Mouse (Mus musculus): ENCODE measurements around the gene Gm49336.

Gene Gm49336

DNA sequence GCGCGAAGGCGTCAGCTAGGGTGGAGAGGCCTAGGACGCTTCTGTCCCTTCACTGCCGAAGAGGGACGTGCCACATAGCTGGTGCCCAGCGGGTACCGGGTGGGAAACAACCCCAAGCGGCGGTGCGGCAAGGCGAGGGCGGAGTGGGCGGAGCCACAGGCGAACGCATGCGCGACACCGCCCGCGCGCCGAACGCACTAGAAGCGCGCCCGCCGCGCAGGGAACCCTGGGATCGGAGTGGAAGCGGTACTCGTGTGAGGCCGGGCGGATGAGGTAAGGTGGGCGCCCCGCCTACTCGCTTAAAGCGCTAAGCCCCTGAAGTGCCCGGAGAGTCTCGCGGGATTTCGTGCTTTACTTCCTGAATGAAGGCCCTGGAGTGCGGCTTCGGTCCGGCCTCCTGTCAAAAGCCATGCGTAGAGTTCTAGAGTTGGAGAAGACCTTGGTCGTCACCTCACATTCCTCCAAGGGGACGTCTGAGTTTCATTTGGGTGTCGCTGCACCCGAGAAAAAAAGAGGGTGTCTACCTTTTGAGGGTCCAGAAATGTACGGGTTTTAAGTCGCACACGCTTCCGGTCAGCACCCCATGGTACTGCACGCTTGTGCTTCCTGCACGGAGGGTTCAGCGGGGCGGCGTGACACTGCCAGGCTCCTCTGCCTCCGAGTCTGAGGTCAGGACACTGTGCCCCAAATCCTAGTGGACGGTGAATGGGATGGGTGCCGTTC is at the start of gene Gm49336, which contains the start of gene Nupl1:
TSS of gene Gm49336 (minus strand) at position 227 of the 723 bp plus-strand sequence.
TSS of gene Nupl1 (minus strand) at position 151 of the 723 bp plus-strand sequence.
- DNase-seq (ENCODE audit: low spot score in 2 of 2) = peak; percentile 97 to 99

DNA sequence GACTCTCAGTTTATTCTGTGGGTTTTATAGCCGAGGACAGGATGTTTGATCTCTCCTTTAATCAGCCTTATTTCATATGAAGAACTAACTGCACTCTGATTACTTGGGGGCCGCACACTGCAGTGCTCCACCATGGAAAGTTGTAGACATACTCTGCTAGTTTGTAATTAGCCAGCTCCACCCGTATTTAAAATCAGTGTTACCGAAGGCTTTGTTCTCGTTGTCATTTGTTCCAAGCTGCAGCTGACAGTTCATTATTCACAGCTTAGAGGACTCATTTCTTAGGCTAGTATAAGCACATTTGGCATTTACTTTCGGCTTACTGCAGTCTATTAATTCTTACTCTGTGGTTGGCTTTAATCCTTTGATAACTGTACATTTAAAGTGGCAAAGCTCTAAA is 49.7 kb upstream of the Gm49336 start:
- no peak for DNase-seq (ENCODE audit: low spot score in 2 of 2)

- DNase-seq (ENCODE audit: low spot score in 2 of 2) = peak in 1 of 2 experiments; percentile 21
Observed at GRCm38 (mm10) chr14:60300224-60300991, 49.1 kb upstream of the Gm49336 start.

DNA sequence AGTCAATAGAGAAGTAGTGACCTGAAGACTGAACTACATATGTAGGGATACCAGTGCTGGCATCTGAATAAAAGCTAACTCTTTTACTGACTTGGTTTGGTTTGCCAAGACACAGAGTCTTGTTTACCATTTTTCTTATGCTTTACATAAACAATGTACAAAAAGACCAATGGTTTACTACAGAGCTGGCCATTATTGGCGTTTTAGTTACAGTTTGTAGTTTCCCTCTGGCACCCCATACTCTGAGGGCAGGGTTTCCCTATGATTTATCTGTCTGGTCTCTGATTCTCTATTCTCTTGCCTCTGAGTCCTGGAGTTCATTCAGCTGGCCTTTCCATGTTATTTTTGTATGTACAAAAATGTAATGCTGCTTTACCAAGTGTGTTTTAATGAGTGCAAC is 44.2 kb upstream of the Gm49336 start:
- no peak for DNase-seq (ENCODE audit: low spot score in 2 of 2)

GRCm38 (mm10) chr14:60290363-60290762 is 39.1 kb upstream of the Gm49336 start:
- DNase-seq (ENCODE audit: low spot score in 2 of 2) = no peak

- no peak for DNase-seq (ENCODE audit: low spot score in 2 of 2)
Observed at GRCm38 (mm10) chr14:60286194-60286863, 35.0 kb upstream of the Gm49336 start.

DNA sequence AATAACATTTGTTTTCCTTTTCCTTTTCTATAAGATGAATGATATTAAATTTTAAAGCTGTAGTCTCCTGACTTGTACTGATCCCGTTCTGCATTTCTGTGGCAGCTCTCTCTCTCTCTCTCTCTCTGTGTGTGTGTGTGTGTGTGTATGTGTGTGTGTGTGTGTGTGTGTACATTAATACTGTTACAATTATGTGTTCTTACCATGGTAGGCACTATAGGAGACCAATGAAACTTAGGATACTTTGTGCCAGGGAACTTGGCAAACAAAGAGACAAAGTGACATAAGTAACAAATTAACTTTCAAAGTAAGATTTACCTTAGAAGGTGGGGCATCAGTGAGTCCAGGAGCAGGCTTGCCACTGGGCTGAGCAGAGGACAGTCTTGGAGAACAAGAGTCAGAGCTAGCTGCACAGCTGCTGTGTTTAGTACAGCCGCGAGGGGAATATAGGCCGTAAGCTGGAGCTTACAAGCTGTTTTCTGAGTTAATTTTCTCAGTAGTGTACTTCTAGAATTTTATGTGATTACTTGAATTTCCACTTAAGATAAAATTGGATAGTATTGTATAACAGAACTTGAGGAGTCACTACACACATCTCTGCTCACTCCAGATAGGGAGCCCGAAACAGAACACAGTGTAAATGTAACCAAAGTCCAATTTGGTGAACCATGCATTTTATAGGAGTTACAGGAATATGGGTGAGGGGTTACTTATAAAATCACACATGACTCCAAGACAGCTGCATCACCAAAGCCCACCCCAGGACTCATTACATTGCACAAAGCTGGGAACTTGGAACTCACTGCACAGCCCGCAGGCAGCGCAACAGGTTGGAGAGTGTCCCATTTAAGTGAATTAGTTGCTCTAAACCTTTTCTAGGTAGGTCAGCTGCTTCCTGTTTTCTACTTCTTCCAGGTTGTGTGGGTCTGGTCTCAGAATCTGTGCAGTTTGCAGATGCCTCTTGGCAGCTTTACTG is 24.3 kb upstream of the Gm49336 start:
- DNase-seq (ENCODE audit: low spot score in 2 of 2) = no peak

- DNase-seq (ENCODE audit: low spot score in 2 of 2) = no peak
Observed at GRCm38 (mm10) chr14:60273346-60273745, 22.0 kb upstream of the Gm49336 start.

GRCm38 (mm10) chr14:60269333-60269732 is 18.0 kb upstream of the Gm49336 start:
- no peak for DNase-seq (ENCODE audit: low spot score in 2 of 2)

DNA sequence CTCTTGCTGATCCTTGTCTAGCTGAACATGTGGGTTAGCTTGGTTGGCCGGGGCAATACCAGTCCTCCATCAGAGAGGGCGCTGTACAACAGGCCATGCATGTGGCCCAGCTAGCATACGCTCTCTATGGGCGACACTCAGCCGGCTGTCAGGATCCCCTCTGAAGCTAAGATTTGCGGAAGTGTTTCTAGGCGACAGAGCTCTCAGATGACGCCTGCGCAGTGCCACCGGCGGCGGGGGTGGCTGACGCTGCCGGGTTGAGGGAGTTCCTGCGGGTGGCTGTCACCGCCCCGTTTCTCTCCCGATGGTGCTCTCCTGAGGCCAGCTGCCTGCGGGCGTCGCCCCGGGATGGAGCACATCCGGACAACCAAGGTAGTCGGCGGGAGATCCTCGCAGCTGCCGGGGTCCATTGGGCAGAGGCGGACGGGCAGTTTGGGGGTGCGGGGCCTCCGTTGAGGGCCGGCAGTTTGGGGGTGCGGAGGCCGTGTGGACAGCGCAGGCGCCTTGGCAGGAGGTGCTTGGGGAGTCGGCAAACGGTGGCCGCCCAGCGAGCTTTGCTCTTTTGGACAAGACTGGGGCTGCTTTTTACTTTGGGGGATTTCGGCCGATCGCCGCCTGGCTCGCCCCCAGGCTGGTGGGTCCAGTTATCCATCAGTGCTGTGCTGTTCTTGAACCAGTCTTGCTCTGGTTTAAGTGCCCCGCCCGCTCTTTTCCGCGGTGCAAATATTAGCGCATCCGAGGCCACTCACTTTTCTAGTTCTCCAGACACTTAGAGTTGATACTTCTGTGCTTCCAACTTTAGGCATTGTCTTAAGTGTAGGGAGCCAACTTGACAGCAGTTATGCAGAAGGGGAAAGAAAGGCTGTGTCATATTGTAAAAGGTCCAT is 13.9 kb upstream of the Gm49336 start, which contains the start of gene Mtmr6:
TSS of gene Mtmr6 (plus strand) at position 239 of the 887 bp plus-strand sequence.
- peak; percentile 91 to 97 for DNase-seq (ENCODE audit: low spot score in 2 of 2)

- DNase-seq (ENCODE audit: low spot score in 2 of 2) = no peak
Observed at GRCm38 (mm10) chr14:60262316-60262715, 11.0 kb upstream of the Gm49336 start.

GRCm38 (mm10) chr14:60257851-60258250 is 6.5 kb upstream of the Gm49336 start:
- DNase-seq (ENCODE audit: low spot score in 2 of 2) = no peak

DNA sequence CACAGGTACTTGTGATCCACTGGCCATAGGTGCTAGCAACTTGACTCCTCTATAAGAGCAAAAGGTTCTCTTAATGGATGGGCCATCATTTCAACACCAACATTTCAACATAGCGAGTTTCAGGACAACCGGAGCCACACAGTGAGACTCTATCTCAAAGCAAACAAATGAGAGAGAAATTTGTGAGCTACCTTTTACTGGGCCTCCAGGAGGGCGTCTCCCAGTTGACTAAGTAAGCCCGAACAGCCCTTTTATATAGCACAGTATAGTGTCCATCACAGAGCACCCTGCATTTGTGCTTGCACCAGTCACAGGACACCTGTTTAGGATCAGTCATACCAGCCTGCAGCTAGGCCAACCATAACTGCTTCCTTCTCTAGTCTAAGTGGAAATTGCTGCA is 5.8 kb upstream of the Gm49336 start:
- no peak for DNase-seq (ENCODE audit: low spot score in 2 of 2)

- DNase-seq (ENCODE audit: low spot score in 2 of 2) = no peak
Observed at GRCm38 (mm10) chr14:60256356-60256755, 5.0 kb upstream of the Gm49336 start.

DNA sequence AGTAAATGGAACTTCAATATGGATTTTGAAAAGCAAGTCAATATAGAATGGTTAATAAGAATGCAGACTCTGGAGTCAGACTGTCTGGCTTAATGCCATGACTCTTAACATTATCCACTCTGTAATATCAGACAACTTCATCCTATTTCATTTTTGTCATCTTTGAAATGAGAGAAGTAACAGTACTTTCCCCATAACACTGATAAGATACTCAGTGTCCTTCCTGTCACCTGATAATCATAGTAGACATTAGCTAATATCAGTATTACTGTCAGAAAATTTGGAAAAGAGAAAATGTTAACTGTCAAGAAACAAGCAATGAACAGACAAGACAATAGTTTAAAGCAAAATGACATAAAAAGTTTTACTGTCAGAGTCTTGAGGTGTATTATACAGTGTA is 3.5 kb upstream of the Gm49336 start:
- no peak for DNase-seq (ENCODE audit: low spot score in 2 of 2)

GRCm38 (mm10) chr14:60253466-60253865 is 2.2 kb upstream of the Gm49336 start:
- no peak for DNase-seq (ENCODE audit: low spot score in 2 of 2)

DNA sequence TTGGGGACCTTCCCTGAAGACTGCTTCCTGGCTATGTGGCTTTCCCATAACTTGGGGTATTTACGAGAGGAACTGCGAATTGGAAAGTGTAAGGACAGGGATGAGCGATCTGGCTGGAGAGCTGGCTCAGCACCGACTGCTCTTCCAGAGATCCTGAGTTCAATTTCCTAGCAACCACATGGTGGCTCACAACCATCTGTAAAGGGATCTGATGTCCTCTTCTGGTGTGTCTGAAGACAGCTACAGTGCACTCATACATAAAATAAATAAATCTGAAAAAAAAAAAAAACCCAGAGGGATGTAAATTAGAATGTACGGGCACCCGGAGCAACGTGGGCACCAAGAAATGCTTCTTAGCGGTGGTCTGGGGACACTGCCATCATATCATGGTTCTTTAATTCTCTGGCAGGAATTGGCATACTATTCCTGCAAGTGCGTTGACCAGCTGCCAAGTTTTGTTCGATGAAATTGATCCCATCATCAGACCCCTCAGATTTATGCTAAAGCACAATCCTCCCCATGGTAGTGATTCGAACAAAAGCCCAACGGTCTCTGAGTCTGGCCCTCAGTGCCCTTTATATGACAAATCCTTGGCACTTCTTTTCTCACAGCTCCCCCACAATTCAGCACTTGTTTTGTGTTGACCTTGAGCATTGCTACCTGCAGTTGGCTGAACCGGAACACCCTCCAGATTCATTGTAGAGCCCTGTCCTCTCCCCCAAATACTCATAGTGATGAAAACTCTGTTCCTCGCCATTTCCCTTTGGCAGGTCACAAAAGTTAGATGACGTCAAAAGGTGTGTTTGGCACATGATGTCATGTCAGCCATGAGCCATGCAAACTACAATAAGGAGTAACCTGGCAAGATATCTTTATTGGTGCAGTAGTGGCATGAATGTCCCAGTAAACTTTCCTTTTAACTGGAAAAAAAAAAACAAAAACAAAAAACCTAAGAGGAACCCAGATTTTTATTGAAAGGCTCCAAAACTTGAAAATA is 995 bp upstream of the Gm49336 start:
- DNase-seq (ENCODE audit: low spot score in 2 of 2) = peak in 1 of 2 experiments; percentile 14

GRCm38 (mm10) chr14:60250879-60251278 is 428 bp downstream of the Gm49336 start:
- DNase-seq (ENCODE audit: low spot score in 2 of 2) = no peak

GRCm38 (mm10) chr14:60250366-60250765 is 941 bp downstream of the Gm49336 start:
- no peak for DNase-seq (ENCODE audit: low spot score in 2 of 2)
